Mouse (Mus musculus) regulatory T cell (primary cell): ENCODE measurements around the gene Chmp5.

Experiments used
- in situ Hi-C: fragments of 300-600 bp; cut with MboI, MseI; formaldehyde crosslinking; loops from one replicate; pipeline ENCODE4 v1.15.1; 2025; ENCODE audit warnings: high pct_unique_total_duplicates

The Chmp5 gene

GRCm38 (mm10) chr4:40946516-40947121, 1.6 kb upstream of the Chmp5 start:
- in situ Hi-C loops: loop anchor here (5.0 kb wide), 1 partner anchor 94 kb away; the partner anchor contains the start of gene B4galt1

GRCm38 (mm10) chr4:40947565-40948159, 545 bp upstream of the Chmp5 start:
- in situ Hi-C loops: loop anchor here (5.0 kb wide), 1 partner anchor 95 kb away; the partner anchor contains the start of gene B4galt1

- in situ Hi-C loops: no loop called here
Measured at GRCm38 (mm10) chr4:40953521-40953920, 5.3 kb downstream of the Chmp5 start.

- in situ Hi-C loops: no loop called here
Measured at GRCm38 (mm10) chr4:40955942-40956341, 7.7 kb downstream of the Chmp5 start.

GRCm38 (mm10) chr4:40963536-40963935, 15.3 kb downstream of the Chmp5 start:
- in situ Hi-C loops: no loop called here

- in situ Hi-C loops: no loop called here
Measured at GRCm38 (mm10) chr4:40969161-40969560, 21.0 kb downstream of the Chmp5 start.

- in situ Hi-C loops: no loop called here
Measured at GRCm38 (mm10) chr4:40969781-40970591, 21.8 kb downstream of the Chmp5 start.

GRCm38 (mm10) chr4:40970592-40970841, 22.3 kb downstream of the Chmp5 start:
- in situ Hi-C loops: no loop called here

- in situ Hi-C loops: no loop called here
Measured at GRCm38 (mm10) chr4:40970842-40971701, 22.9 kb downstream of the Chmp5 start, which contains the start of gene Nfx1. Gene Nfx1, plus strand, starts transcription at chr4:40970906.

GRCm38 (mm10) chr4:40971744-40972143, 23.5 kb downstream of the Chmp5 start:
- in situ Hi-C loops: no loop called here

GRCm38 (mm10) chr4:40974011-40974410, 25.8 kb downstream of the Chmp5 start:
- in situ Hi-C loops: no loop called here

GRCm38 (mm10) chr4:40975678-40976077, 27.5 kb downstream of the Chmp5 start:
- in situ Hi-C loops: no loop called here

- in situ Hi-C loops: no loop called here
Measured at GRCm38 (mm10) chr4:40976651-40977050, 28.4 kb downstream of the Chmp5 start.

- in situ Hi-C loops: no loop called here
Measured at GRCm38 (mm10) chr4:40979430-40979829, 31.2 kb downstream of the Chmp5 start.

- in situ Hi-C loops: no loop called here
Measured at GRCm38 (mm10) chr4:40982486-40982885, 34.3 kb downstream of the Chmp5 start.

- in situ Hi-C loops: no loop called here
Measured at GRCm38 (mm10) chr4:40983686-40984085, 35.5 kb downstream of the Chmp5 start.

- in situ Hi-C loops: no loop called here
Measured at GRCm38 (mm10) chr4:40989633-40990032, 41.4 kb downstream of the Chmp5 start.

- in situ Hi-C loops: no loop called here
Measured at GRCm38 (mm10) chr4:40996302-40996701, 48.1 kb downstream of the Chmp5 start.

- in situ Hi-C loops: no loop called here
Measured at GRCm38 (mm10) chr4:40997916-40998315, 49.7 kb downstream of the Chmp5 start.

GRCm38 (mm10) chr4:41000271-41000670, 52.1 kb downstream of the Chmp5 start:
- in situ Hi-C loops: no loop called here

GRCm38 (mm10) chr4:41000842-41001639, 52.8 kb downstream of the Chmp5 start:
- in situ Hi-C loops: no loop called here
